Mouse (Mus musculus) brain, embryonic 14.5 days (tissue): Measurements from ENCODE around the gene Pla2g6.

Experiments
- CTCF ChIP-seq: fragments of 200-500 bp; IDR thresholded peaks from 2 replicates; pipeline ENCODE4 v1.5.1; 2012; ENCODE audit warnings: inconsistent platforms, mild to moderate bottlenecking, moderate library complexity, borderline replicate concordance; ENCODE audit not compliant: insufficient read depth, insufficient read length; ENCODE audit errors: extremely low read depth
- POLR2A ChIP-seq: fragments of 200-500 bp; IDR thresholded peaks from 2 replicates; pipeline ENCODE4 v1.6.1; 2012; ENCODE audit warnings: mild to moderate bottlenecking, inconsistent platforms, borderline replicate concordance; ENCODE audit not compliant: poor library complexity, insufficient read depth, insufficient read length, severe bottlenecking; ENCODE audit errors: extremely low read depth

DNA sequence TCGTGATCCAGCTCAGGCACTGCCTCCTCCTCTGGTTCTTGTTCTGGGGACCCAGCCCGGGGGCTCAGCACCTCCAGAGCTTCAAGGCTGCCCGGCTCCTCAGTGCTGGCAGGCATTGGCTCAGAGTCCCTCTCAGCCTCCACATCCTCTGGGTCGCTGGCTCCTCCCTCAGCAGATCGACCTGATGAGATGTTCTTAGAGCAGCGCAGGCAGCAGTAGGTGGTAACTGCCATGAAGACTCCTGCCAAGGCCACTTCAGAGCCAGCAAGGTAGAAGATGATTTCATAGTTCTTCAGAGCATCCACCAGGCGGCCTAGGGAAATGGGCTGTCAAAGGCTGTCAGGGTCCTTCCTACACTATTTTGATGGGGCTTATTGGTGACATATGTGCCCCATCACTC lies 77.0 kb downstream of the Pla2g6 start:
- TF ChIP-seq CTCF = no peak
- no peak for TF ChIP-seq POLR2A
